Mouse (Mus musculus): ENCODE results near the gene Prr5l. TPM values are rescaled to one million over a fixed set of nuclear protein-coding genes. Genes with fewer than 3 reads are reported as not detected.

The Prr5l gene
- polyA plus RNA-seq, 2 experiments = 16.4 to 27.3 TPM

DNA sequence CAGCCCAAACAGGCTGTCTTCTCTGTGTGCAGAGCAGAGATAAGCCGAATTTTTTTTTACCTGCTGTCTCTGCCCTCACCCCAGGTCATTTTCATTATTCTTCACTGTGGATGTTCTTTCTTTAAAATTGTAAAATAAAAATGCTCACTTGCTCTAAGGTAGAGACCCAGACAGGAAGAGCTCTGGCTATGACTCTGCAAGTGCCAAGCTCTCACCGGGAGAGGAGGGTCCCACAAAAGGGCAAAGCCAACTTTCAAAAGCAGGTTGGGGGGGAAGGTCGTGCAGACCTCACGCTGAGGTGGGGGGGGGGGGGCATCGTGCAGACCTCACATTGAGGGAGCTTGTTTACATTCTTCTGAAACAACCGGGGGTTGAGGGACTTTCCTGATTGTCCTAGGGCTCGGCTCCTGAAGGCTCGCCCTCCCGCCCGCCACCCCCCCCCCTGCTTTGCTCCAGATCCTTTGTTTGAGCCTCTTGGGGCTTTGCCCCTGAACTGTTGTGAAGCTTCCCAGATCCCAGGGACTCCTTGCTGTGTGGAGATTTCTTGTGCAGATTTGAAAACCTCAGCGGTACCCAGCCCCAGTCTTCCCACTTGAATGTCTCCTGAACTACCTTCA is 127.8 kb downstream of the Prr5l start:
- Histone ChIP-seq H3K4me1 (ENCODE audit: control insufficient read depth, insufficient read depth, low read length) (peaks cover 33% of the 10 kb centered on the region), H3K9ac (ENCODE audit: low read depth, low read length, severe bottlenecking) (no peak overlapping the region; the same call in 1 of the 2 replicates), H3K4me3 (replicated peaks; ENCODE audit: low read length) (no peak overlapping the region), H3K4me2 (replicated peaks; ENCODE audit: low read depth, low read length, severe bottlenecking) (peak overlapping the region; percentile 25), H3K9me3 (ENCODE audit: control insufficient read depth, low read length) (no peaks in the 10 kb centered on the region), H3K27ac (replicated peaks; ENCODE audit: low read depth, low read length) (no peak overlapping the region), H3K36me3 (ENCODE audit: control insufficient read depth, insufficient read depth, low read length) (peaks cover 3% of the 10 kb centered on the region; the same call in 1 of the 2 replicates), H3K27me3 (ENCODE audit: control insufficient read depth, insufficient read depth, low read length) (no peaks in the 10 kb centered on the region)
- ATAC-seq (ENCODE audit: low FRiP score, low read depth) (no peak), DNase-seq (ENCODE audit: low spot score) (no peak)
- WGBS = 12% methylated on average over 11 of the region's 11 CpGs
- TF ChIP-seq POLR2A (IDR thresholded peaks at IDR 0.05; ENCODE audit: borderline replicate concordance, extremely low read depth, insufficient read depth, insufficient read length) = no peak

DNA sequence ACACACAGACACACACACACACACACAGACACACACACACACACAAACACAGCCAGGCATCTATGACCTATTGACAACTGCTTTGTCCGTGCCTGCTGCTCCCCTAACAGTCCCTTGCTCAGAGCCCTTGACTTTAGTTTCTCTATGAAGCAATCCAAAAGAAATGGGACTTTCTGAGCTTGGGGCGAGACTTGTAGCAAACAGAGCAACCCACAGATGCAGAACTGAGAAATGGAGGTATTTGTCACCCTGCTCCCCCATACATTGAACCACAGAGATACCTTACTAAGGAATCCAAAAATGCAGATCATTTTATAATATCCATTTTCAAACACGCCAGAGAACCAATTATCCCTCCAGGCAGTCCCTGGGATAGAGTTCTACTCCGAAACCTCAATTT is 128.4 kb downstream of the Prr5l start:
- H3K4me3 ChIP-seq (replicated peaks; ENCODE audit: low read length) = no peak overlapping the region
- ATAC-seq (ENCODE audit: low FRiP score, low read depth) (no peak), DNase-seq (ENCODE audit: low spot score) (no peak)
- H3K36me3 ChIP-seq (ENCODE audit: control insufficient read depth, insufficient read depth, low read length) = peaks cover 3% of the 10 kb centered on the region; the same call in 1 of the 2 replicates
- H3K9me3 ChIP-seq (ENCODE audit: control insufficient read depth, low read length) = no peaks in the 10 kb centered on the region
- no peak overlapping the region for H3K27ac ChIP-seq (replicated peaks; ENCODE audit: low read depth, low read length)
- H3K27me3 ChIP-seq (ENCODE audit: control insufficient read depth, insufficient read depth, low read length) = no peaks in the 10 kb centered on the region
- 46% methylated on average over 4 of the region's 4 CpGs for WGBS
- no peak overlapping the region for H3K9ac ChIP-seq (ENCODE audit: low read depth, low read length, severe bottlenecking)
- peaks cover 31% of the 10 kb centered on the region for H3K4me1 ChIP-seq (ENCODE audit: control insufficient read depth, insufficient read depth, low read length)
- H3K4me2 ChIP-seq (replicated peaks; ENCODE audit: low read depth, low read length, severe bottlenecking) = no peak overlapping the region
- no peak for TF ChIP-seq POLR2A (IDR thresholded peaks at IDR 0.05; ENCODE audit: borderline replicate concordance, extremely low read depth, insufficient read depth, insufficient read length)

GRCm38 (mm10) chr2:101752979-101753378 is 129.8 kb downstream of the Prr5l start:
- Histone ChIP-seq H3K4me1 (ENCODE audit: control insufficient read depth, insufficient read depth, low read length) (peaks cover 30% of the 10 kb centered on the region), H3K27ac (replicated peaks; ENCODE audit: low read depth, low read length) (no peak overlapping the region), H3K4me3 (replicated peaks; ENCODE audit: low read length) (no peak overlapping the region), H3K9me3 (ENCODE audit: control insufficient read depth, low read length) (no peaks in the 10 kb centered on the region), H3K4me2 (replicated peaks; ENCODE audit: low read depth, low read length, severe bottlenecking) (no peak overlapping the region), H3K9ac (ENCODE audit: low read depth, low read length, severe bottlenecking) (no peak overlapping the region), H3K36me3 (ENCODE audit: control insufficient read depth, insufficient read depth, low read length) (peaks cover 2% of the 10 kb centered on the region; the same call in 1 of the 2 replicates), H3K27me3 (ENCODE audit: control insufficient read depth, insufficient read depth, low read length) (no peaks in the 10 kb centered on the region)
- ATAC-seq (ENCODE audit: low FRiP score, low read depth) (no peak), DNase-seq (ENCODE audit: low spot score) (no peak)
- TF ChIP-seq POLR2A (IDR thresholded peaks at IDR 0.05; ENCODE audit: borderline replicate concordance, extremely low read depth, insufficient read depth, insufficient read length) = no peak
- 91% methylated on average over 6 of the region's 6 CpGs for WGBS

DNA sequence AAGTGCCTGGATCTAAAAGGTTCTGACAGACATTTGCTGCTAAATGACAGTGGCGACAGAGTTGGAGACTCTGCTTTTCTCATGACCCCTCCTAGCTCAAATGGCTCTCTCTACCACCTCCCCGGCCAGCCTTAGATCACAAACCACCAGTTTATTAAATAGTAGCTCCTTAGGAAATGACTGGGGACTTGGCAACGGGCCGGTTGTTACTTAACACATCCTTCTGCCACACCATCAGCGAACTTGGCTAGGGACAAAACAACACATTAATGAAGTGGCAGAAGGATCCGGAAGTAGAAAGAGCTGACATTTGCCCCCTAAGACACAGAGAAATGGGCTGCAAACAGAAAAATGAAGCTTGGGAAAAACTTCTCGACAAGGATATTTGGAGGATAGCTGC is 130.4 kb downstream of the Prr5l start:
- Histone ChIP-seq H3K27me3 (ENCODE audit: control insufficient read depth, insufficient read depth, low read length) (no peaks in the 10 kb centered on the region), H3K4me3 (replicated peaks; ENCODE audit: low read length) (no peak overlapping the region), H3K27ac (replicated peaks; ENCODE audit: low read depth, low read length) (no peak overlapping the region), H3K9me3 (ENCODE audit: control insufficient read depth, low read length) (no peaks in the 10 kb centered on the region), H3K9ac (ENCODE audit: low read depth, low read length, severe bottlenecking) (no peak overlapping the region), H3K36me3 (ENCODE audit: control insufficient read depth, insufficient read depth, low read length) (no peaks in the 10 kb centered on the region), H3K4me2 (replicated peaks; ENCODE audit: low read depth, low read length, severe bottlenecking) (no peak overlapping the region), H3K4me1 (ENCODE audit: control insufficient read depth, insufficient read depth, low read length) (peaks cover 30% of the 10 kb centered on the region)
- no peak for ATAC-seq (ENCODE audit: low FRiP score, low read depth)
- no peak for TF ChIP-seq POLR2A (IDR thresholded peaks at IDR 0.05; ENCODE audit: borderline replicate concordance, extremely low read depth, insufficient read depth, insufficient read length)
- 53% methylated on average over 7 of the region's 7 CpGs for WGBS
- no peak for DNase-seq (ENCODE audit: low spot score)

GRCm38 (mm10) chr2:101751236-101751922 is 131.4 kb downstream of the Prr5l start:
- Histone ChIP-seq H3K4me1 (ENCODE audit: control insufficient read depth, insufficient read depth, low read length) (peaks cover 30% of the 10 kb centered on the region), H3K9me3 (ENCODE audit: control insufficient read depth, low read length) (no peaks in the 10 kb centered on the region), H3K36me3 (ENCODE audit: control insufficient read depth, insufficient read depth, low read length) (no peaks in the 10 kb centered on the region), H3K27ac (replicated peaks; ENCODE audit: low read depth, low read length) (peak overlapping the region; percentile 67), H3K9ac (ENCODE audit: low read depth, low read length, severe bottlenecking) (no peak overlapping the region), H3K4me3 (replicated peaks; ENCODE audit: low read length) (no peak overlapping the region), H3K27me3 (ENCODE audit: control insufficient read depth, insufficient read depth, low read length) (no peaks in the 10 kb centered on the region), H3K4me2 (replicated peaks; ENCODE audit: low read depth, low read length, severe bottlenecking) (no peak overlapping the region)
- ATAC-seq (ENCODE audit: low FRiP score, low read depth) (peak; percentile 83), DNase-seq (ENCODE audit: low spot score) (peak; percentile 27)
- 18% methylated on average over 4 of the region's 4 CpGs for WGBS
- TF ChIP-seq POLR2A (IDR thresholded peaks at IDR 0.05; ENCODE audit: borderline replicate concordance, extremely low read depth, insufficient read depth, insufficient read length) = no peak

Data from limb, embryonic 14.5 days (tissue).